Comparison of ENCODE assay signal across 15 mouse cellular contexts in the genomic region with DNA sequence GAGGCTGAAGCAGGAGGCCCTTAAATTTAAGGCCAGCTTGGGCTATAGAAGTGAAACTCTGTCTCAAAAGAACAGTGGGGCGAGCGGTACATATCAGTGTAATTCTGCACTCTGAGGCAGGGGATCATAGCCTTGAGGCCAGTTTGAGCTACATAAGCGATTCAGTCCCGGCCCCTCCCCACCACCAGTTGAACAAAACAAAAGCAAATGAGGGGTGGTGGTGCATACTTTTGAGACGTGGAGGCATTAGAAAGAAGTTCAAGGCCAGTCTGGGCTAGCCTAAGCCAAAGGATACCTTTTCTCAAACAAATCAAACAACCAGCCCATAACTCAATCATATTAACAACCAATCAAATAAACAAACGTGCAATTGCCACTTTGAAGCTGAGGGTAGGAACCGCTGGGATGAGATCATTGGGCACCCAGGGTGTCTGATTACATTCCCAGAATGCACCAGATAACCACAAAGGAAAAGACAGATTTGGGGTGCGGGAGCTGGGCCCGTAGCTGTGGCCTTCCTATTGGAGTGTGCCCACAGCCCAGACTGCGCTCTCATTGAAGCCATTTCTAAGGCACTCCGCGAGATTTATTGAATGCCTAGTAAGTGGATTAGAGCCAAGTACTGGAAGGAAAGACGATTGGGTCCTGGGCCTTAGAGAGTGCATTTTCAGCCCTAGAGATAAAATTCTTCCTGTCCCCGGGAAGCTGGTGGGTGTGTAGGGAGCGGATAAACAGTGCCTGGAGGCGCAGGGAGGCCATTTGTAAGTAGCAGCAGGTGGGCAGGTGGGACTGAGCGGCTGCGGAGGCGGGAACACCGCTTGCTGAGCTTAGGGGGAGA.
DNase-seq lines count a peak whose midpoint lies in the region; ATAC-seq and TF ChIP-seq lines count a peak whose summit lies in the region.
"Had no signal": no experiment of that assay in that cellular context is flagged by ENCODE, and none has a peak within 500 bp of the region (broad histone marks: within the 10 kb centered on the region; RNA-seq: fewer than 3 reads in every experiment).

No protein-coding gene starts in this region.

- peaks cover 25% of the 10 kb centered on the region for H3K4me1 ChIP-seq in heart, embryonic 10.5 days
- no peaks in the 10 kb centered on the region for H3K4me1 ChIP-seq in lung, embryonic 14.5 days (ENCODE audit: insufficient read depth)
- H3K4me1 ChIP-seq in lung, postnatal 0 days (ENCODE audit: insufficient read depth, low read depth, low read length) = no peaks in the 10 kb centered on the region
- H3K4me1 ChIP-seq in embryonic facial prominence, embryonic 10.5 days = peaks cover 34% of the 10 kb centered on the region
- peaks cover 7% of the 10 kb centered on the region; the same call in 1 of the 2 replicates for H3K4me1 ChIP-seq in midbrain, postnatal 0 days (ENCODE audit: insufficient read depth, low read length)

- no peaks in the 10 kb centered on the region for H3K36me3 ChIP-seq in heart, embryonic 10.5 days
- no peaks in the 10 kb centered on the region for H3K36me3 ChIP-seq in lung, embryonic 14.5 days (ENCODE audit: insufficient read depth)
- H3K36me3 ChIP-seq in lung, postnatal 0 days (ENCODE audit: insufficient read depth, low read length) = no peaks in the 10 kb centered on the region
- no peaks in the 10 kb centered on the region for H3K36me3 ChIP-seq in embryonic facial prominence, embryonic 10.5 days (replicated peaks)
- H3K36me3 ChIP-seq in midbrain, postnatal 0 days (ENCODE audit: insufficient read depth, low read length) = no peaks in the 10 kb centered on the region
- H3K36me3 ChIP-seq: midbrain, embryonic 12.5 days had no signal

- no peaks in the 10 kb centered on the region for H3K9me3 ChIP-seq in heart, embryonic 10.5 days
- H3K9me3 ChIP-seq in lung, embryonic 14.5 days (ENCODE audit: low read depth, low read length) = no peaks in the 10 kb centered on the region
- H3K9me3 ChIP-seq in lung, postnatal 0 days (ENCODE audit: low read length) = no peaks in the 10 kb centered on the region
- no peaks in the 10 kb centered on the region for H3K9me3 ChIP-seq in embryonic facial prominence, embryonic 10.5 days
- no peaks in the 10 kb centered on the region for H3K9me3 ChIP-seq in midbrain, postnatal 0 days (ENCODE audit: low read length)

- ATAC-seq in lung, embryonic 14.5 days (ENCODE audit: insufficient read depth) = no peak; the same call in 1 of the 2 replicates
- no peak for ATAC-seq in lung, postnatal 0 days
- no peak for ATAC-seq in midbrain, postnatal 0 days (ENCODE audit: low FRiP score)
- ATAC-seq: liver, postnatal 0 days; Patski had no signal

- peaks cover 64% of the 10 kb centered on the region for H3K27me3 ChIP-seq in heart, embryonic 10.5 days (ENCODE audit: insufficient read depth, poor library complexity, severe bottlenecking)
- peaks cover 22% of the 10 kb centered on the region for H3K27me3 ChIP-seq in lung, embryonic 14.5 days (ENCODE audit: insufficient read depth, low read length)
- 0 out of 2 replicates have a peak, but pooled peaks cover 14% of the 10 kb centered on the region for H3K27me3 ChIP-seq in lung, postnatal 0 days (replicated peaks; ENCODE audit: insufficient read depth, low read length)
- peaks cover 72% of the 10 kb centered on the region for H3K27me3 ChIP-seq in embryonic facial prominence, embryonic 10.5 days (replicated peaks; ENCODE audit: low read depth, poor library complexity, severe bottlenecking)
- H3K27me3 ChIP-seq in midbrain, postnatal 0 days (ENCODE audit: insufficient read depth, low read length) = peaks cover 17% of the 10 kb centered on the region
- H3K27me3 ChIP-seq: Patski had no signal

- peak overlapping the region; percentile 3; the same call in 1 of the 2 replicates for H3K4me2 ChIP-seq in lung, embryonic 14.5 days
- H3K4me2 ChIP-seq in lung, postnatal 0 days (replicated peaks; ENCODE audit: low read depth, low read length) = no peak overlapping the region
- H3K4me2 ChIP-seq in midbrain, postnatal 0 days (ENCODE audit: low read depth, low read length, poor library complexity, severe bottlenecking) = no peak overlapping the region
- H3K4me2 ChIP-seq: midbrain, embryonic 12.5 days had no signal

- H3K9ac ChIP-seq in lung, embryonic 14.5 days = no peak overlapping the region
- H3K9ac ChIP-seq in lung, postnatal 0 days (replicated peaks; ENCODE audit: low read depth) = no peak overlapping the region
- H3K9ac ChIP-seq in midbrain, postnatal 0 days (replicated peaks; ENCODE audit: low read length, poor library complexity, severe bottlenecking) = no peak overlapping the region
- H3K9ac ChIP-seq: liver, postnatal 0 days; midbrain, embryonic 12.5 days had no signal

- TF ChIP-seq CTCF in lung, embryonic 14.5 days (IDR thresholded peaks at IDR 0.05; ENCODE audit: low read depth) = no peak
- TF ChIP-seq CTCF in lung, postnatal 0 days (IDR thresholded peaks at IDR 0.05) = no peak
- no peak for TF ChIP-seq CTCF in midbrain, postnatal 0 days (IDR thresholded peaks at IDR 0.05)

- DNase-seq in heart, embryonic 10.5 days (ENCODE audit: low spot score) = no peak
- DNase-seq in heart, postnatal 4 days = no peak
- DNase-seq in lung, embryonic 14.5 days = peak; percentile 38
- no peak for DNase-seq in lung, postnatal 0 days (ENCODE audit: low spot score)
- DNase-seq in embryonic facial prominence, embryonic 10.5 days (ENCODE audit: low spot score) = no peak
- DNase-seq in midbrain, postnatal 0 days (ENCODE audit: low spot score) = peak; percentile 34
- DNase-seq in adrenal gland, adult 2 months = no peak
- DNase-seq in gastrocnemius, postnatal 4 days (ENCODE audit: low spot score in 2 of 2) = no peak
- DNase-seq: B cell, adult 2 months; cerebellum, postnatal 14 days; kidney, postnatal 10 days; liver, postnatal 0 days; thymus, postnatal 25 days had no signal

- peak overlapping the region; percentile 2; the same call in 1 of the 2 replicates for H3K4me3 ChIP-seq in heart, embryonic 10.5 days
- H3K4me3 ChIP-seq in lung, embryonic 14.5 days (ENCODE audit: low read depth, low read length) = no peak overlapping the region
- no peak overlapping the region for H3K4me3 ChIP-seq in lung, postnatal 0 days (ENCODE audit: low read depth, low read length)
- peak overlapping the region; percentile 6; the same call in 1 of the 2 replicates for H3K4me3 ChIP-seq in embryonic facial prominence, embryonic 10.5 days
- no peak overlapping the region for H3K4me3 ChIP-seq in midbrain, postnatal 0 days (ENCODE audit: low read depth, low read length)
- H3K4me3 ChIP-seq: midbrain, embryonic 12.5 days had no signal

- WGBS in heart, embryonic 10.5 days = 14% methylated on average over 20 of the region's 20 CpGs
- WGBS in lung, embryonic 14.5 days = 19% methylated on average over 20 of the region's 20 CpGs
- WGBS in lung, postnatal 0 days = 38% methylated on average over 20 of the region's 20 CpGs
- WGBS in embryonic facial prominence, embryonic 10.5 days = 12% methylated on average over 20 of the region's 20 CpGs
- 22% methylated on average over 20 of the region's 20 CpGs for WGBS in midbrain, postnatal 0 days

- no peak for TF ChIP-seq EP300 in lung, postnatal 0 days (IDR thresholded peaks at IDR 0.05)

- H3K27ac ChIP-seq in heart, embryonic 10.5 days = no peak overlapping the region
- H3K27ac ChIP-seq in lung, embryonic 14.5 days (ENCODE audit: low read depth) = no peak overlapping the region
- no peak overlapping the region for H3K27ac ChIP-seq in lung, postnatal 0 days (ENCODE audit: low read length)
- no peak overlapping the region for H3K27ac ChIP-seq in embryonic facial prominence, embryonic 10.5 days (replicated peaks)
- H3K27ac ChIP-seq in midbrain, postnatal 0 days (ENCODE audit: low read depth, low read length) = no peak overlapping the region
- H3K27ac ChIP-seq: midbrain, embryonic 12.5 days had no signal

Comparison
In these comparisons a context has a peak if more than half of its experiments do, and no peak if none do; other contexts are left out.
1. DNase-seq: peak in lung, embryonic 14.5 days (single experiment) and midbrain, postnatal 0 days (single experiment); none in heart, embryonic 10.5 days (single experiment), heart, postnatal 4 days (single experiment), lung, postnatal 0 days (single experiment), embryonic facial prominence, embryonic 10.5 days (single experiment), adrenal gland, adult 2 months (single experiment) and gastrocnemius, postnatal 4 days (0 of 2).
2. H3K4me3 ChIP-seq: peak in heart, embryonic 10.5 days (single experiment) and embryonic facial prominence, embryonic 10.5 days (single experiment); none in lung, embryonic 14.5 days (single experiment), lung, postnatal 0 days (single experiment) and midbrain, postnatal 0 days (single experiment).